Mouse (Mus musculus) adrenal gland, adult 18-20 months (tissue): Measurements from ENCODE around the gene Lrrc36. TPM values are rescaled to one million over a fixed set of nuclear protein-coding genes. Genes with fewer than 3 reads are reported as not detected.

Experiments
- DNase-seq, 2 experiments: peaks; one replicate each; pipeline ENCODE4 v3.0.0; 2021 to 2022; ENCODE audit warnings: low spot score in 2 of 2
- total RNA-seq, 2 experiments: library from RNA; stranded (reverse); gene quantifications; 1 replicate in 1 of 2; 2 replicates in 1 of 2; pipeline ENCODE4 v1.2.3; 2021

Lrrc36 gene
- total RNA-seq, 2 experiments from 2014 or later, result 3.3 to 4.5 TPM

- no peak for DNase-seq
These were observed 18.6 kb downstream of the Lrrc36 start for GRCm38 (mm10) chr8:105431743-105432515.

GRCm38 (mm10) chr8:105433021-105433420, 19.6 kb downstream of the Lrrc36 start:
- no peak for DNase-seq

- DNase-seq, result no peak
These were observed 20.1 kb downstream of the Lrrc36 start for GRCm38 (mm10) chr8:105433511-105433910.

- DNase-seq, result no peak
These were observed 20.8 kb downstream of the Lrrc36 start for GRCm38 (mm10) chr8:105434136-105434535.

GRCm38 (mm10) chr8:105436218-105436617, 22.8 kb downstream of the Lrrc36 start:
- DNase-seq, result no peak

GRCm38 (mm10) chr8:105437078-105437748, 23.8 kb downstream of the Lrrc36 start:
- no peak for DNase-seq

DNA sequence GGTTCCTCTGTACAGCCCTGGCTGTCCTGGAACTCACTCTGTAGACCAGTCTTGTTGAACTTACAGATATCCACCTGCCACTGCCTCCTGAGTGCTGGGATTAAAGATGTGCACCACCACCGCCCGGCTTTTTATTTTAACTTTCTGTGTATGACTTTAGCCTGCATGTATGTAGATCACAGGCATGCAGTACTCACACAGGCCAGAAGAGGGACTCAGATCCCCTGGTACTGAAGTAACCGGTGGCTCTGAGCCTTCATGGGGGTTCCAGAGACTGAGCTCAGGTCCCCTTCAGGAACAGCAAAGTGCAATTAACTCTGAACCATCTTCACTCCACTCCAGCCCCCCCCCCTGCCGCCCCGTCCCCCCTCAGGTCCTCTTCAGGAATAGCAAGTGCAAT, 25.5 kb downstream of the Lrrc36 start:
- peak; percentile 18 to 29 for DNase-seq

DNA sequence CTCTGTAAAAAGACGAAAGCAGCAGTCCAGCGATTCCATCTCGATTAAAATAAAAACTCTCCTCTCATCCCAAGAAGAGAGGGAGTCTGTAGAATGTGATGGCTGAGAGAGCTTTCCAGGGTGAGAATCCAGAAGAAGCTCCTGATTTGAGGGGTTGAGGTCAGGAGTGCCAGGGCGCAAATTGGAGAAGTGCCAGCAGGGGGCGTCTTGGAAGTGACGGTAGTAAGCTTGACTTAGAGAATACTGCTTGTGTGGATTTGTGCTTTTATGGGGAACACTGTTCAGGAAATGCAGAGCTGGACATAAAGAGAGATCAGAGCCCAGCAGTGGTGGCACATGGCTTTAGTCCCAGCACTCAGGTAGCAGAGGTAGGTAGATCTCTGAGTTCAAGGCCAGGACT, 28.1 kb downstream of the Lrrc36 start:
- DNase-seq, result peak; percentile 27 to 40

GRCm38 (mm10) chr8:105442661-105443060, 29.3 kb downstream of the Lrrc36 start:
- DNase-seq, result no peak

- DNase-seq, result no peak
These were observed 32.1 kb downstream of the Lrrc36 start for GRCm38 (mm10) chr8:105445296-105446126.

DNA sequence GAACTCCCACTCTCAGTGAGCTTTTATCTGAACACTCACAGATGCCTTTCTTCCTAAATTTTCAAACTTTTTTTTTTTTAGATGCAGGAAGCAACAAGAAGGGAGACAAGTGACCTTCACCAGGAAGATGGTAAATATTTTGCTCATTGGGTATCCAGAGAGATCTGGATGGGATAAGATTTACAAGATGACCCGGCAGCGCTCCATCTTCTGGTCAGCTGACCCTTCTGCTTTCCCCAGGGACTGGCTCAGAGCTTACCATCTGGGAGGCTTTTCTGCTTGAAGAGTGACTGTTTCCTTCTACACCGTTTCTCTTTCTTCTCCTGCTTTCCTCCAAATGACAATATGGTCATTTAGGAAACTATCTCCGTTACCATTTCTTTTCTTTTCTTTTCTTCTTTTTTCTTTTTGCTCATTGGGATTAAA, 32.8 kb downstream of the Lrrc36 start:
- DNase-seq, result no peak

- DNase-seq, result no peak
These were observed 34.8 kb downstream of the Lrrc36 start for GRCm38 (mm10) chr8:105448188-105448587.

- no peak for DNase-seq
These were observed 35.2 kb downstream of the Lrrc36 start for GRCm38 (mm10) chr8:105448596-105448995.

GRCm38 (mm10) chr8:105450977-105451376, 37.6 kb downstream of the Lrrc36 start:
- DNase-seq, result no peak

DNA sequence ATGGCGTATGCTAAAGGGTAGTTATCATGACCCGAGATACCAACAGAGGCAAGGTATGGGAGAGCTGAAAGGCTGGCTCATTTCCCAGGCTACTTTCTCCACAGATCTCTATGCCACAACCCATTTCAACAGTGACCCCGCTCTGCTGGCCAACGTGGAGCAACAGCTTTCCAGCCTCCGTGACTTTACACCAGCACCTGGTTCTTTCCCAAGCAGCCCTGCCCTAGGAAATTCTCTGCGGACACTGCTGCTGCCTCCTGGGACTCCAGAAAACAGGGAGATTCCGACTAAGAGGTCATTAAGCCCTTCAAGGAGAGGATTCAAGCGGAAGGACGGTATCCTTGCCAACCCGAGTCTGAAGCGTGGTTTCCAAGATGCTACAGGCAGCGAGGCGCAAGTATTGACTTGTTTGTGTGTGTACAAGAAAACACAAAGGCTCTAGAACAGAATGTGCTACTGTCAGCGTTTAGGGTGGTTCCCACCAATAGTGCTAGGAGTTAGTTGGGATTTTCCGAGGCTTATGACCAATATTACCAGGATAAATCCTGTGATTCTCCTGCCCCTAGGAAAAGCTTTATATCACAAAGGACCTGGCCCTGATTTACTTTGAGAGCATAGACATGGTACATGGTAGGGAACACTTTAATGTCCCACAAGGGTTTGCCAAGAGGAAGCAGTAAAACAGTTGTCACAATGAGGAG, 38.7 kb downstream of the Lrrc36 start:
- no peak for DNase-seq

DNA sequence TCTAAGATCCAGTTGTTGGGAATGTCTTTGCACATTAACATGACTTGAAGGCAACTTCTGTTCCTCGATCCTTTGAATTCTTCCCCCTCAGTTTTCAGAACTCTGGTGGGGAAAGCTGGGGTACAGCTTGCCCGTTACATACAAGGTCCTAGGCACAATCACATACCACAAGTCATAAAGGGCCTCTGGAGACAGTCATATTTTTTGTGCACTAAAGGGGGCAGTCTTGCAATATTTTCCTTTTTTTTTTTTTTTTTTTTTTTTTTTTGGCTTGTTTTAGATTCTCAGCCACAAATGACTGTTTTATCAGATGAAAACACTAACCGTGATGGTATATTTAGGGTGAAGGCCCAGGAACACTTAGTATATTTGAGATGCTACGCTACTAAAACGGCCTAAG, 39.9 kb downstream of the Lrrc36 start:
- no peak for DNase-seq

DNA sequence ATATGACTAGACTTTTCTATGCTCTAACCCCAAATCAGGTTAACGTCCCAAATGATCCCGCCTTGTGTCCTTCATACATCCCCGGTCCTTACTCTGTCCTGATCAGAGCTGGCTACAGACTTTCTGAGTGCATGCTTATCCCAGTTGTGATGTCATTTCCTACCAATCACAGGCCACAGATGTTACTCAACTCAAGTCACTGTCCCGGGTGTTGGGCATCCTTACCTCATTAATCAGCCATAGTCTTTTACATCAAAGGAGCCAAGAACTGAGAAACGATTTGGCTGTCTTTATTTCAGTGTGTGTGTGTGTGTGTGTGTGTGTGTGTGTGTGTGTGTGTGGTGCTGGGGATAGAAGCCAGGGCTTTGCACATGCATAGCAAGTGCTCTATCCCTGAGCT, 40.7 kb downstream of the Lrrc36 start:
- DNase-seq, result no peak

- DNase-seq, result no peak
These were observed 41.8 kb downstream of the Lrrc36 start for GRCm38 (mm10) chr8:105455218-105455617.

- DNase-seq, result no peak
These were observed 47.9 kb downstream of the Lrrc36 start for GRCm38 (mm10) chr8:105461085-105461803.

DNA sequence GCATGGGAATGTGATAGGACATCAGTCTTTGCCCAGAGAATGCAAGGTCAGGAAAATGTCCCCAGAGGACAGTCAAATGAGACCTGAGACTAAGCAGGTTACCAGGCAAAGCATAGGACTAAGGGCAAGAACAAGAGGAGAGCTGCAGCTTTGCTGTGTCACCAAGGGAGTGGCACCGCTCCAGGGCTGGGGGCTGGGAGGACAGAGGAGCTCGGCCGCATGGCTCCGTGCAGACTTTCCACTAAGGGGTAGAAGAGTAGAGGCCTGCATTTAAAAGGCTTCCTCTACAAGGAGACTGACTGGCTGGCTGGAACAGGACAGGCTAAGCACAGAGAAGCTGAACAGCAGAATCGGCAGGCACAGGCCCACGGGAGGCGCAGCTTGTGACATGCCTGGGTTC, 51.2 kb downstream of the Lrrc36 start:
- DNase-seq, result no peak
